Mouse (Mus musculus): ENCODE measurements at regions not wholly inside any gene's neighbourhood (a gene's known extent, or its start where the extent isn't known, plus 50 kb on each side); places are given as distances from the start of the nearest gene placed in this dataset.
A peak's percentile ranks its signal among the peaks of the same experiment; 100 is the strongest.
"Not testable (repeated sequence)": the region's sequence is repeated elsewhere in the genome, so short reads cannot be mapped to it uniquely, and the experiment has no call there.

DNA sequence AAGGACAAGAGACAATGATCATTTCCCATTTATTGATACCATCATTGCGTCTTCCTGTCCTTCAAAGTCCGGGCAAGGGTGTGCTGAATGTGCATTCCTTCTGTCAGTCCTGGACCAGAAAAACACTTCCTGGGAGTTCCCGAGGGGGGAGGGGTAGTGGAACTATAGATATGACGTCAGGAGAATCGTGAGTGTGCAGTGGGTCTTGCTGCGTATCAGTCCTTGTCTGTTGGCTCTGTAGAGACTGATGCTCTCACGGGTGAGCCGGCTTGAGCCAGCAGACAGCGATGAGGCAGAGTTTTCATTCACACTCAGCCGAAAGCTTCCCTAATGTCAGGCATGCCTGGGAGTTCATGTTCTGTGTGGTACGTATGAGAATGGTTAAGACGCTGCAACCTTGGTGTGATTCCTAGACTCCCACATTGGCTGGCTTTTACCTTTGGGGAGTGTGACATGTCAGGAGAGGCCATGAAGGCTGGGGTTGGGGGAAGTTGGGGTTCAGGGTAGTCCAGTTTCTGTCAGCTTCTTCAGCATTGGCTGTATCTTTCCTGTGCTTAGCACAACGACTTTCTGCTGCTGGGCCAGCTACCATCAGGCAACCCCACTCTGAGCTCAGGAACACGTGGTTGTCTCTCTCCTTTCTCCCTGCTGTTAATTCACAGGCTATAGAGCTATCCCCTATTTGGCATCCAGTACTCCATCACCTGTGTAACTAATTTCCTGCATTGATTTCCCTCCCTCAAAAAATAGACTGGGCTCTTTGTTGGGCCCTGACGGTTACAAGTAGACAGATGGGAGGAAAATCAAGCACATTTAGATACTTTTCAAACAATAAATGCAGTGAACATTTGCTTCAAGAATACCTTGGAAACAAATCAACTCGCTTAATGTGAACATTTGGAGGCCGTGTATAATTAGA is 203.2 kb upstream of the Daam1 start:
- DNase-seq = no peak

DNA sequence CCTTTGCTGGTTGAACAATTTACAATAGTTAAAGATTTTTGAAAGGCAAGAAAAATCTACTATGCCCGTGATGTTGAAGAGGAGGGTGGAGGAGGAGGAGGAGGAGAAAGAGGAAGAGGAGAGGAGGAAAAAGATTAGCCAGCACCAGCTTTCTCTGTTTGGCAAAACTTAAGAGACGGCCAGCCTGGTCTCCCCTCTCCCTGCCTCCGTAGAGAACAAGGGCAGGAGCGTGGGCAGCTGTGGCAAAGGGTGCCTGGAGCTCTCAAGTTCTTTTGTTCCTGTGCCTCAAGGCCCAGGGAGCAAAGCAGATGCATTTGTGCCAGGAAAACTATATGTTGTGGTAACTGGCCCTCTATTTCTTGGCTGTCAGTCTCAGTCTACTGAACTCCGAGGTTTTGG is 202.5 kb upstream of the Daam1 start:
- DNase-seq = no peak

DNA sequence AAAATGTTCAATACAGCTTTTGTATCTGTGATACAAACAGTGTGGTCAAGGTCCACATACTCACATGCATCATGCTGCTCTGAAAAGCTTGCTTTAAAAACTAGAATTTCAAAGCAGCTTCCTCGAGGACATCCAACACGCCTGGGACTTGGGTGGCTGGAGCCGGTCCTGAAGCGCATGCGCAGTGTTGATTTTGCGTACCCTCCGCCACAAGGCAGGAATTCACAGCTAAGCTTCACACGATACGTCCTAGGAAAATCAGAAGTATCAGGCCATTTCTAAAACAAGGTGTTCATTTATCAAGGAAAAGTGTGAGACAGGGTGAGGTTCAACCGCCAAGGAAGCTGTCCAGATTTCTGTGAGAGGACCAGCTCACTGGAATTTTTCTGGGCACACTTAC is 202.1 kb upstream of the Daam1 start:
- no peak for DNase-seq

DNA sequence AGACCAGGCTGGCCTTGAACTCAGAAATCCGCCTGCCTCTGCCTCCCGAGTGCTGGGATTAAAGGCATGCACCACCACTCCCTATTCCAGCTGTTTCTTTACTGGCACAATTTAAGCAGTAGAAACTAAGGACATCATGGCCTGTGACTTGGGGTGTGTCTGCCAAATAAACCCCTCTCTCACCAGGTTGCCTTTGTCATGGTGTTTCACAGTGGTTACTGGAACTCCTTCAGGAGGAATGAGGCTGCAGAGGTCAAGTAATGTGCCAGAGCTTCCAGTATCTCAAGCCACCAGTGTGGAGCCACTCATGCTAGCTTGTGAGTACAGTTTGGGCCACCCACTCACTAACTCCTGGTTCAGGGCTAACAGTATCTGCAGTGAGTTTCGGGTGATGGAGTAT is 200.5 kb upstream of the Daam1 start:
- DNase-seq = no peak

DNA sequence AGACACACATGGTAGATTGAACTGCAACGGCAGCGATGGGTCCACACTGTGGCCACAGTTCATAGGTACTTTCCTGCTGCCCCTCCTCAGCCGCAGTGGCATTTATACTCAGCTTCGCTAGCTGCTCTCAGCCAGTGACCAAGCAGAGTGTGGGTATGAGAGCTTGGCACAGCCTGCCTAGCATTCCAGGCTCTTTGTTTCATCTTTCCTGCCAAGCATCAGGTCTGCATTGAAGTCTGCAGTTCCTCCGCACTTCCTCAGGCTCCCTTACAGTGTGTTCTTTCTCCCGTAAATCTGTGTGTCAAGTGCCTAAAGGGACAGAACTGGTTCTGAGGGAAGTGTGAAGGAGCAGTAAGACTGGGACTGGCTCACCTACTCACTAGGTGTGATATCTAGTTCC is 194.6 kb upstream of the Daam1 start:
- no peak for DNase-seq

DNA sequence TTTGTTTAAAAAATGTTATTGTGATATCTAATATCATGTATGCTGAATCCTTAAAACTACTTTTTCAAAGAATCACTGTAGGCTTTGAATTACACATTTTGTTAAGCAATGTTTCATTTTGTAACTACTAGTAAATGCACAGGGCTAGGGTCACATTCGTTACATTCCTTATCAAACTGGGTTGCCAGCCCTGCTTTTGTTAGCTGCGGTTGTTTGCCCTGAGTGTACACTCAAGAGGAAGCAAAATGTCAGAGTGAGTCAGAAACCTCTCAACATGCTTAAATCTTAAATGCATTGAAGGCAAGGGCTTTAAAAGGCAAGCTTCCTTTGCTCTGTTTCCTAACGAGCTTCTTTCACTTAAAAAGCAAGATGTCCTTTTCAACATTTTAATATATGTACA is 193.6 kb upstream of the Daam1 start:
- DNase-seq = no peak

DNA sequence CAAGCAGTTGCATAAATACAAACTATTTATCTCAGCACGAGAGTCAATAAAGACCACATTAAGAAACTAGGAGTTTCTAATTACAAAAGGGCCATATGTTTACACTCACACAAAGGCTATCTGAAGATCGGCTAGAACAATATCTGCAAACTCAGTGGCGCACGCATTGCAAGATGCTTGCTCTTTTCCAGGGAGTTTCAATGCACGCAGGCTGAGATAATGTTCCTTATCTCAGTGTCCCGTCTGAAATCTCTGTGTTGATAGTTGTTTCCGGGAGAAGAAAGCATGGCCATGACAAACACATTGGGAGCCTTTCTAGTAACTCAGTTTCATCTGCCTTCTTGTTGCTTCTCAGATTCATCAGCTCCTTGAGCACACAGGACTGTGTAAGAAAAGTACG is 192.6 kb upstream of the Daam1 start:
- DNase-seq = no peak

DNA sequence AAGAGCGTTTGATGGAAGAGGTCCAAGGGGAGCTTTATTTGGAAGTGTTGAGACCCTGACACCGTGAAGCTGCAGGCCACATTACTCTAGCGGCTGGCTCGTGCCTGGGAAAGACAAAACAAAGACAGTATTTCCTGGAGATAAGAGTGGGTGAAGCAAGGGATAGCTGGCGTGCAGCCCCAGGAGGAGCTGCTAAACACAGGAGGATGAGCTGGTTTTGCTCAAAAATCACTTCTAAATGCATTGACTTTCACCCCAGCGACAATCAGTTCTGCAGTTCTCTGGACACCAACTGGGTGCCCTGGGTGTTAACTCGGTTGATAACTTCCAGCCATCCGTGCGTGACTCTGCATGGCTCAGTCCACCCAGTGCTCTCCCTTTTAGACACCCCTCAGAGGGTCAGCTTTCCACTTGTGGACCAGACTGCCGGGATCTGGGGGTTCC is 190.8 kb upstream of the Daam1 start:
- DNase-seq = no peak

DNA sequence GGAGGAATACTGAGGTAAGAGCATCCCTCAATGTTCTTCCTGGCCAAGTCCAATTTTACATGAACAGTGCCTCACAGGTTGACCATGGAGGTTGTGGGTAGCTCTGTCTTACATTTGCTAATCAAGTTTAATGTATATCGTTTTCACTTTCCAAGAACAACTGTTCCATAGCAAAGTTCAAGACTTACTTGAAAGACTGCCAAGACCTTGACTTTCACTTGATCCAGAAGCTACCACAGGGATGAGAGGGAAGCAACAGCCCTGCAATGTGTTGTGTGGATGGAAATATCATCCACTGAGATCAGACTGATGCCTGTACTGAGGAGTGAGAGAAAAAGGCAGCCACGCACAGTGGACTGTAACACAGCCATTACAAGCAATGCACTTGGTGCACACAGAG is 189.4 kb upstream of the Daam1 start:
- no peak for DNase-seq

DNA sequence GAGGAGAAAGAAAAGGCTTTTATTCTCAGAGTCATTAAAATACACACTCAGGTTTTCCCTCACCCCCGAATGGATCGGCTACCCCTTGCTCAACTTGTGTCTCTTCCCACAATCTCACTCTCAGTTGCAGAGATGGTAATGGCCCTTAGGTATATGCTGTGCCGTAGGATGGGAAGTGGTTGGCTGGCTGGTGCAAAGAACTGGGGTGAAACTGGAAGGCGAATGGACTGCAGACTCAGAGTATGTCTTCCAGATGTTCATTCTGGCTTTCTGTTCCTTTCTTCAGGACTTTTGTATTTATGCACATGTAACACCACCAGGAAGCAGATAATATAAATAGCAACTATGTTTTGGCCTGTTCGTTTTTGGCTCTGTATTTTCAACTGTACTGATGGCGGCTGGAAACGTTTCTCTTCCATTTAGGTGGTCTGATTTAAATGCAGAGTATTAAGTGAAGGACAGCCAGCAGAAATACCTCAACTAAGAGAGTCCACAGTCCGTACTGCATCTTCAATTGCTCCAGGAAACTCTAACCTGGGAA is 188.0 kb upstream of the Daam1 start:
- no peak for DNase-seq

DNA sequence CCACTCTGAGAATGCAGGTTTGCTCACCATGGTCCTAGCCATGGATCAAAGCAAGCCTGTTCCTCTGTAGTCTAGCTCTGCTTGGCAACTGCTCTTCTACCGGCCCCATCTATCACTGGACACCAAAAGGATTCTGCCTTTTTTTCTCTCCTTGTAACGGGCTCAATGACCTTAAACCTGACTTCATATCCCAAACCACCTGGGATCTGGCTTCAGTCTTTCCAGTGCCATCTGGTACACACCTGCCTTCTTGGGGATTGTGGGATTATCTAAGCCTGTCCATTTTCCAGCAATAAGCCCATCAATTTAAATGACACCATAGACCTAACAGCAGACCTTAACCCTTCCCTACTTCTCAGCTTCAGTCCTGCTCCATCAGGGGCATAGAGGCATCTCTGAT is 179.6 kb upstream of the Daam1 start:
- no peak for DNase-seq

DNA sequence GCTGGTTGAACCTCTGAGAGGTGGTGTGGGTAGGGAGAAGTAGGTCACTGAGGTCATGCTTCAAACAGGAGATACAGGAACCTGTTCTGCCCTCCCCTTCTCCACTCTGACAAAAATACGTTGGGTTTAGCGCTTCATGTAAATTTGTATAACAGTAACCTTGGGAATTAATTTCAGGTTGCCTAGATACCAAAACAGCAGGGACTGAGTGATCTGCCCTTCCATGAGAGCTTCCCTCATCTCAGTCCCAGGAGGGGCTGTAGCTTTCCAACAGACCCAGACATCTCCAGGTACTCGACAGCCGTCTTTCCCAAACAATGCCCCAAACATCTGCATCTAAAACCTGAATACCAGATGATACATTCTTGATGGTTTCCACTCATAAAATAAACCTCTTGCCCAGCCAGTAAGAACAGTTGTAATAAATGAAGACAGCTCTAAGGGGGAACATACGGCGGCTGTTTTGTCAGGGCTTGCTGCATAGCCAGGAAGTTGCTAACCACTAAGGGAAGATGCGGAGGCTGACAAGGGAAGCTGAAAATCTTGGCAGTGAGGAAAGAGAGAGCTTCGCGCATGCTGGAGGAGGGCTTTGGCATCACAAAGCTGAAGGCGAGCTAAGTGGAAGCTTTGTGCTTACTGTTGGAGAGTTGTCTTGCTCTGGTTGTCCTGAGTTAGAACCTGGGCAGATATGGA is 137.4 kb upstream of the Daam1 start:
- DNase-seq = peak; percentile 34

DNA sequence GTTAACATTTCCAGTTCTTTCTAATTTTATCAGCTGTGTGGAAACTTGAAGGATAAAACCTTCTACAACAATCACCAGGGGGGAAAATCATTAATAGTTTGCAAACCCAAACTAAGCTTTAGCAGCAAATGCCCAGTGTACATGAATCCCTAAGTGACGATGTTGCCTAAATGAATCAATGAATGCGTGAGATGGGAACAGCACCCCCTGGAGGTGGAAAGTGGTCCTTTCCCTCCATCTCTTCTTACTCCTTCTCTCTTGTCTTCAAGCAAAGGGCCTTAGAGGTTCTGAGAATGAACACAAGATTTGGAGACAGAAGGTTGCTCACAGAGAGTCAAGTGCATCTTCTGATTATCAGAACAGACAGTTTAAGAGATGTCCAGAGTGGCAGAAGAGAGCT is 129.1 kb upstream of the Daam1 start:
- peak; percentile 69 for DNase-seq

DNA sequence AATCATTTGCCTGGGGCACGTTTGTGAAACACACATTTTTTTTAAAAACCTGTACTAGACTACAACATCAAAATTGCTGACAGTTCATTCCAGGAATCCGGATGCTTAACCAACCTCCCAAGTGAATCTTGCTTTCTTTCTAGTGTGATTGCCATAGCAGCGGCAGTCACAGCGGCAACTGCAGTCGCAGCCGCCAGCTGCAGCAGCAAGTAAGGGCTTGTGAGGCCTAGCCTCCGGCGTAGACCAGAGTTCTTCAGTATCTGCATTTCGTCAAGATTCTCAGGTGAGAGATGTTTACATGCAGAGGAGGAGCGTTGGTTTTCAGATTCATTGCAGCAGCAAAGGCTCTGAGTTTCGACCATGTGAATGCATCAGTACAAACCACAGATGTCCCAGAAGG is 128.7 kb upstream of the Daam1 start:
- DNase-seq = no peak

DNA sequence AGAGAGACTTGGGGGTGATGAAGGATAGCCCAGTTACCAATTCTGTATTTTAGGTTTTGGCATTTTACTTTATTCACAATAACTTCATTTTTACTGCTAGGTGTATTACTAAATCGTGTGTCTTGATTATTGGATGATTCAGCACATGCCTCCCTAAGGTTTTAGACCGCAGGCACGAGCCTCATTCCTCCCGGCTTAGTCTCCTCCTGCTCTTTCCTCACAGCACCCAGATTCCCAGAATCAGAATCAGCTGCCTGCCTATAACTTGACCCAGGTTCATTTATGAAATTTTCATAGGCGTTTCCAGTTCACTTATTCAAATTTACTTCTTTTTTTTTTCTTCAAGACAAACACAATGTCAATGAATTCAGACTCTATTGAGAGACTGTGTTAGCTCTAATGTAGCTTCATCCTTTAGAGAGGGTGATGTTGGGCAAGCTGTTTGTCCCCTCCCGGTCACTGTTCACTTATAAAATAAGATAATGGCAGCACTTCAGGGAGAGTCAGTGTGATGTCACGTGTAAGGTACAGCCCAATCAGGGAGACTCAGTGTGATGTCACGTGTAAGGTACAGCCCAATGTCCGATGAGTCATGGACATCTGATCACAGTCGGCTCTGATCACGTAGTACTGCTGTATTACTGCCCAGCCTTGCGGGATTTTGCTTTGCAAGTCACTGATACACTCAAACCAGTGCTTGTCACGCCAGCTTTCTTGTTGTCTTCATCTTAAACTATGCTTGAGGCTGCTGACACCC is 127.6 kb upstream of the Daam1 start:
- DNase-seq = no peak

DNA sequence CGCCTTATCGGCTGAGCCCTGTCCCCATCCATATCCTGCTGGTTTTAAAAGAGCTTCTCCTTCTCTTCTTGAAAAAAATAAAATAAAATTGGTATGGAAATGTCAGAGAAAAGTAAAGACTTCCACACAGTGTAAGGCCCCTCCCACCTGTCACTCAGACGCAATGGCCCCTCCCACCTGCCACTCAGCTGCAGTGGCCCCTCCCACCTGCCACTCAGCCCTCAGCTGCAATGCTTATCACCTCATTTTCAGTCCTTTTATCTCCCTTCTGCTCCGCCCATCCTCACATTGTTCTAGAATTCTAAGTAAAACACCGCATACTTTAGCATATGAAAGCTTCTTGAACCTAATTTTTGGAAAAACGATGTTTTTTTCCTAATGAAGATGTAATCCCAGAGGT is 126.4 kb upstream of the Daam1 start:
- no peak for DNase-seq

DNA sequence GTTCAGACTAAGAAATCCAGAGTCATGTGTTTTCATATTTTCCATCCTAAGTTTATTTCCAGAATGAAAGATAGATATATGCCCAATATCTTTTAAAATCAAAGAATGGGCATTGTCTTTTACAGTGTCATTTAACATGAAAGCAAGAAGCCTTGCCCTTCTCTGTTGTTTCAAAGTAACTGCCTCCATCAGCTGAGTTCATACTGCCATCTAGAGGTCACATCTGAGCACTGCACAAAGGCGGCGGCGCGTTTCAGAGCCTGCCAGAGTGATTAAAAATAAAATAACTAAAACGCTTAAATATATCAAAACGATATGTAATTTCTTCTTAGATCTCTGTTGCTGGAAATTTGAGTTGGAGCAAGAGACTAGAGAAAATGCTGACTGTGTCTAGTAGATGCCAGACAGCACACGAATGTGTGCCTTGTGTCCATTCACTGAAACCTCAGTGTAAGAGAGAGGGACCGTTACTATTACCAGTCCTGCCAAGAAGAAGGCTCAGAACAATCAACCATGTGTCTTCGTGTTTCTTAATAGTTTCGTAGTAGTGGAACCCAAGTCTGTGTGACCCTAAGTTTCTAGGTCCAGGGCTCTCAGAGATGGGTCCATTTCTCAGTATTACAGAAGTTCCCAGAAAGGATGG is 123.0 kb upstream of the Daam1 start:
- peak; percentile 73 for DNase-seq

DNA sequence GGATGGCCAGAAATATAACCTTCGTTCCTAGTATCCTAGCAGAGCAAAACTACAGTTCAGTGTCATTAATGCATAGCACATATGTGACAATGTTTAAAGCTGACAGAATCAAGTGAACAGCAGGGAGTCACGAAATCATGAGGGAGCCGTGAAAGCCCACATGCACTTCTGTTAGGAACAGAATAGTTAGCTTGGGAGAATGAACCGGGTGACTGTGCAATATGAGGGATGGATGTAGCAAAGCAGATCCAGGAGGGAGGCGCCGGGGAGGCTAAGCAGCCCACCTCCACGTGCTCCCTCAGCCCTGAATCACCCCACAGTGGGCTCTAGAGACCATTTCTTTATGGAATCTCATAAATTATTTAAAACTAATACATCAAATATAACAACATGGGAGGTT is 116.3 kb upstream of the Daam1 start:
- DNase-seq = no peak

DNA sequence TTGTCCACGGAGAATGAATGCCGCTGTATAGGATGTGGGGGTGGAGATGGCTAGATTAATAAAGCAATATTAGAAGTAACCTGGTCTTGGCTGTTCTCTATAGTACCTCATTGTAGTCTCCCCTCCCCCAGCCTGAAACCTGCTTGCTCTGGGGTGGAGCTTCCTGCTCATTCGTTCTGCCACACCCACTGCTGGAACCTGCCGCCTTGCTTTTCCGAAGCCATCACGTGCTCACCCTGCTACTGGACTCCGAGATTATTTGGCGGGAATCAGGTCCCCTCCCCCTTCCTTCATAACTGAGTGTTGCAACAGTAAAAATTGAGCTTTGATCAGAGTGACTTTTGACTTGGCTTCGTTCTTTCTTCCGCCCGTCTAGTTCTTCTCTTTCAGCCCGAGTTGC is 112.5 kb upstream of the Daam1 start:
- DNase-seq = not testable (repeated sequence)

DNA sequence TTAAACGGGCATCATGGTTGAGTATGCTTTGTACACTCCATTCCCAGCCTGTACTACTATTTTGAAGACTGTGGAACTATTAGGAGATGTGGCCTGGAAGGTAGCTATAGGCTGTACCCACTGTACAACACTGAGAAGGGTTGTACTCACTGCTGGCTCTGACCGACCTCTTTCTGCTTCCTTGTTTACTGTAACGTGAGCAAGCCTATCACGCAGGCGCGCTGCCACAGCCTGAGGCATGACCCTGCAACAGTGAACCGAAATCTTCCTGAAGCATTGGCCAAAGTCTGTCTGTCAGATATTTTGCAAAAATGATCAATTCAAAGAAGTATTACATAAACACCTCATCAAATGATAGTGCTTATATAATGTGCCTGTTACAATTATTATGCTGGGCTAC is 112.0 kb upstream of the Daam1 start:
- DNase-seq = no peak

DNA sequence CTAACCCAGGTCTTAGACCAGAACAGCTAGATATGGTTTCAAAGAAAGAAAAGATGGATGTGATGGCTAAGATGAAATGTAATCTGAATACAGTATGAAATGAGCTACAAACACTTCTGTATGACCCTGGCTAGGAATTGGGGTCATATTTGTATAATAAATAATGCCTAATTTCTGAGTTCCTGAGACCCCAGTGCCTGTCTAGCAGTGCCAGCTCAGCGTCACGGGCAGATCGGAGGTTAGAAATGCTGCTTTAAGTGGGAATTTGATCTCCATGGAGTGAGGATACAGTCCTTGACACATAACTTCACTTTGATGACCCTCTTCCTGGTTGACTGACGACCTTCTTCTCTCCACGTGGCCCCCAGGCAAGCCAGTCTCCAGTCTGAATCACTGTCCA is 105.7 kb upstream of the Daam1 start:
- no peak for DNase-seq

DNA sequence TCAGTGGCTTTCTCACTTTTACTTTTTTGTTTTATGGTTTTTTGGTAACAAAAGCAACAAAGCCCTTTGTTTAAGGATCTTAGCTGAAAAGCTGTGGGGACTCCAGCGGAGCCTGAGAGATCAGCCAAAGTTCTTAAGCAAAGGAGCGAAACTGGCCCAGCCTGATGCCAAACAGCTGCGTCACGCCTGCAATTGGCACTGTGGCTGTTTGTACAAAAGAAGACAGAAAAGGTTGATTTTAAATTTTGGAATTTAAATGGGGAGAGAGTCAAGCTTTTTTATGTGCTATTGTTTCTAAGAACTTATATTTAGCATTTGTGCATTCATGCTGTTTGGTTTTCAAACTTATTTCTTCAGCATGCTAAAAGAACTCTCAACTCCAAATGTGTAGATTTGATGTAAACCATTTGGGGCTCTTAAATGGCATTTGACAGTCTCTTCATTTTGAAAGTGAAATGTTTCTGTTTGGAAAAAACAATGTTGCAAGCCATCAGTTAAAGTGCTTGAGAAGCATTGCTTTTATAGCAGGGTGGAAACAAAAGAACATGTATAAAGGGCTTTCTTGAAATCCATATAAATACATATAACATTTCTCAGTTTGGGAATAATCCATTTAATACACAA is 105.1 kb upstream of the Daam1 start:
- no peak for DNase-seq

Data from right cerebral cortex, postnatal 4 days (tissue).